Mouse (Mus musculus): ENCODE data around the gene Mpc1. TPM values are rescaled to one million over a fixed set of nuclear protein-coding genes. Genes with fewer than 3 reads are reported as not detected.

The Mpc1 gene
- polyA plus RNA-seq, 1 experiment from 2014 or later = 241 TPM

DNA sequence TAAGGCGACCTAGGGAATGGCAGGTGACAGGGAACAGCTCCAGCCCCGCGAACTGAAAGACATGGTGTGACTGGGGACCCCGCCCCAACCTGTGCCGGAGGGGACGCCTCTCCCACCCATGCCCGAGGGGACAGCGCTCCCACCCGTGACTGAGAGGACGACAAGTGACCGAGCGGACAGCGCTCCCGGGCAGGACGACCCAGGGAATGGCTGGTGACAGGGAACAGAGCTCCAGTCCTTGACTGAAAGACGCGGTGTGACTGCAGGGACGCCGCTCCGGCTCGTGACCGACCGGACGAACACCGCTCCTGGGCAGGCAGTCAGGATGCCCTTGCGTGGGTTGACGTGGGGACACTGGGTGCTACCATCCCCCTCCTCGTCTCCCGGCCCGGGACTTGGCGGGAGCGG is 1.6 kb downstream of the Mpc1 start:
- Histone ChIP-seq H3K4me1 (replicated peaks) (peaks cover 32% of the 10 kb centered on the region), H3K9me3 (no peaks in the 10 kb centered on the region), H3K36me3 (peaks cover 4% of the 10 kb centered on the region), H3K27me3 (no peaks in the 10 kb centered on the region), H3K27ac (peak overlapping the region; percentile 94), H3K9ac (peak overlapping the region; percentile 89), H3K4me3 (peak overlapping the region; percentile 79), H3K4me2 (peak overlapping the region; percentile 98)
- ATAC-seq (ENCODE audit: low FRiP score) = peak; percentile 57; the same call in 1 of the 2 replicates
- WGBS = 1% methylated on average over 32 of the region's 32 CpGs

DNA sequence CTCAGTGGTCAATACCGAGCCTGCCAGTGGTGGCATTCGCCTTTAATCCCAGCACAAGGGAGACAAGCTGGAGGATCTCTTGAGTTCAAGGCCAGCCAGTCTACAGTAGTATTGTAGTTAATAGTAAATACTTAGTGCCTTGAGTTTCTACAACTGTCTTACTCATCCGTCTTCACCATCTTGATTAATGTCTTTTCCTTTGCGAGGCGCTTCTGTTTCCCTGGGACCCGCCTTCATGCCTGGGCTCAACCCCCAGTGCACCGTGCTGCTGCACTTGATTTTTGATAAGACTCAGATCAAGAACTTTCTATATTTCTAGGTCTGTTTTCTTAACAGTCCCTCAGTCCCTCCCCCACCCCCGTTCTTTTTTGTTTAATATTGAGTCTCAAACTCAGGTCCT is 2.4 kb downstream of the Mpc1 start:
- ATAC-seq (ENCODE audit: low FRiP score) = no peak
- Histone ChIP-seq H3K4me2 (peak overlapping the region; percentile 98), H3K9ac (peak overlapping the region; percentile 89), H3K4me1 (replicated peaks) (peaks cover 32% of the 10 kb centered on the region), H3K27me3 (no peaks in the 10 kb centered on the region), H3K27ac (no peak overlapping the region), H3K9me3 (no peaks in the 10 kb centered on the region), H3K4me3 (peak overlapping the region; percentile 79), H3K36me3 (peaks cover 12% of the 10 kb centered on the region)
- WGBS = 35% methylated on average over 8 of the region's 8 CpGs

GRCm38 (mm10) chr17:8286987-8287386 is 4.3 kb downstream of the Mpc1 start:
- Histone ChIP-seq H3K27ac (no peak overlapping the region), H3K9ac (no peak overlapping the region), H3K4me3 (no peak overlapping the region), H3K4me2 (no peak overlapping the region), H3K4me1 (replicated peaks) (peaks cover 32% of the 10 kb centered on the region), H3K9me3 (no peaks in the 10 kb centered on the region), H3K27me3 (no peaks in the 10 kb centered on the region), H3K36me3 (peaks cover 15% of the 10 kb centered on the region)
- ATAC-seq (ENCODE audit: low FRiP score) = no peak
- 89% methylated on average over 4 of the region's 4 CpGs for WGBS

DNA sequence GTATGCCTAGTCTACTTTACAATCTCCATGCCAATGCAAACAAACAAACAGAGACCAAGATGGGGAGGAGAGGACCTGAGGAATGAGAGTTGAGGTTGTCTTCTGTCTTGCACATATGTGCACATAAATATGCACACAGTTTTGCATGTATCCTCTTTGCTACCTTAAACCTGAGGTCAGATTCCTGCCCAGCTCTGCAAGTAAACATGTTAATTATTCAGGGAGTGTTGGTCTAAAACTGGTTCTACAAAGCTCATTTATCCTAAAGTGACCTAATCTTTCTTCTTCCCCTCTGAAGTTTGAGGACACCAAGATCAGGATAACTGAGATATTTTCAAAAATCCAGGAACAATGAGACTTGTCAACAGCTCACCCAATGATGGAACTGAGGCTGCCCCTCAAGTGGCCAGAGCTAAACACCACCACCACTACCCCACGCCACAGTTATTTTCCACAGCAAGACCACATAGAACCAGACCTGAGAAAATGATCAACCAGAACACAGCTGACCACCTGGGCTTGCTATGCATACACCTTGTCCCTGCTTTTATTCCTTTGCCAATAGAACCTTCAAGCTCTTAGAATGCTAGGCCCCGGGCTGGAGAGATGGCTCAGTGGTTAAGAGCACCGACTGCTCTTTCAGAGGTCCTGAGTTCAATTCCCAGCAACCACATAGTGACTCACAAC is 7.4 kb downstream of the Mpc1 start:
- WGBS = 96% methylated on average over 3 of the region's 3 CpGs
- Histone ChIP-seq H3K27ac (no peak overlapping the region), H3K4me3 (no peak overlapping the region), H3K36me3 (peaks cover 26% of the 10 kb centered on the region), H3K27me3 (no peaks in the 10 kb centered on the region), H3K9me3 (no peaks in the 10 kb centered on the region), H3K9ac (no peak overlapping the region), H3K4me1 (replicated peaks) (peaks cover 15% of the 10 kb centered on the region), H3K4me2 (no peak overlapping the region)
- ATAC-seq (ENCODE audit: low FRiP score) = no peak

DNA sequence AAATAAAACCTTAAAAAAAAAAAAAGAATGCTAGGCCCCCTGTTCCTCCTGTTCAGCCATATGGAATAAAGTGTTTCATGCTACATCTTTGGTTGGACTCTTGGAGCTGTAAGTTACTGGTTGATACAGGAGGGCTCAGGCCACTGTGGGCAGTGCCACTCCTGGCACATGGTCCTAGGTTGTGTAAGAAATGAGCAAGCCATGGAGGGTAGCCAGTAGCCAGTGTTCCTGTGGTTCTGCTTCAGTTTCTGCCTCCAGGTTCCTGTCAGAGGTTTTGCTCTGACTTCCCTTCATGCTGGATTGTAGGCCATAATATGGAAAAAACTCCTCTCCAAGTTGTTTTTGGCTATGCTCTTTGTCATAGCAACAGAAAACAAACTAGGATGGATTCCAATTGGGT is 8.0 kb downstream of the Mpc1 start:
- H3K4me2 ChIP-seq = no peak overlapping the region
- ATAC-seq (ENCODE audit: low FRiP score) = no peak
- H3K4me3 ChIP-seq = no peak overlapping the region

GRCm38 (mm10) chr17:8295825-8296224 is 13.1 kb downstream of the Mpc1 start:
- Histone ChIP-seq H3K9me3 (no peaks in the 10 kb centered on the region), H3K4me1 (replicated peaks) (no peaks in the 10 kb centered on the region), H3K4me3 (no peak overlapping the region), H3K4me2 (no peak overlapping the region), H3K27me3 (no peaks in the 10 kb centered on the region), H3K27ac (no peak overlapping the region), H3K36me3 (peaks cover 37% of the 10 kb centered on the region), H3K9ac (no peak overlapping the region)
- no peak for ATAC-seq (ENCODE audit: low FRiP score)

More for the DNA sequence above, 8.0 kb downstream of the Mpc1 start:
- Histone ChIP-seq H3K27me3 (no peaks in the 10 kb centered on the region), H3K9me3 (no peaks in the 10 kb centered on the region), H3K9ac (no peak overlapping the region), H3K36me3 (peaks cover 31% of the 10 kb centered on the region), H3K27ac (no peak overlapping the region), H3K4me1 (replicated peaks) (peaks cover 9% of the 10 kb centered on the region; the same call in 1 of the 2 replicates)

DNA sequence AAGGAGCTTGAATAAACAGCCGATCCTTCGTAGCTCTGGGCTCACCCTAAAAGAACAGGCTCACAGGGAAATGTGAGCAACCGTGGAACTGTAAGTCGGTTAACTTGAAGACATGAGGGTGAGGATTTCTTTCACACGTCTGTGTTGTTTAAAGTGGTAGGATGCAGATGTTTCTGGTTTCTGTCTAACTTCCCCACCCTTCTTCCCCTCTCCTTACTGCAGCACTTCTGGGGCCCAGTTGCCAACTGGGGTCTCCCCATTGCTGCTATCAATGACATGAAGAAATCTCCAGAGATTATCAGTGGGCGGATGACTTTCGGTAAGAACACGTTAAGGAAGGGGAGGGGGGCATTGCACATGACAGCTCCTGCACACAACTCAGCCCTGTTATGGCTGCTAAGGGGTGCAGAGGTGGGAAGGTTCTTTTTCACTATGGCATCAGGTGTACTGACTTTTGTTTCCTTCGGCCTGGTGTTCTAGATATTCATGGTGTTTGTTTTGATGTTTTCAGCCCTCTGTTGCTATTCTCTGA is 13.7 kb downstream of the Mpc1 start:
- H3K4me2 ChIP-seq = no peak overlapping the region
- H3K36me3 ChIP-seq = peaks cover 37% of the 10 kb centered on the region
- WGBS = 89% methylated on average over 9 of the region's 9 CpGs
- H3K9me3 ChIP-seq = no peaks in the 10 kb centered on the region
- no peak overlapping the region for H3K4me3 ChIP-seq
- H3K4me1 ChIP-seq (replicated peaks) = no peaks in the 10 kb centered on the region
- no peak for ATAC-seq (ENCODE audit: low FRiP score)
- no peak overlapping the region for H3K9ac ChIP-seq
- H3K27ac ChIP-seq = no peak overlapping the region
- H3K27me3 ChIP-seq = no peaks in the 10 kb centered on the region

- Histone ChIP-seq H3K27ac (no peak overlapping the region), H3K4me1 (replicated peaks) (no peaks in the 10 kb centered on the region), H3K4me3 (no peak overlapping the region), H3K4me2 (no peak overlapping the region), H3K9me3 (no peaks in the 10 kb centered on the region), H3K9ac (no peak overlapping the region), H3K27me3 (no peaks in the 10 kb centered on the region), H3K36me3 (peaks cover 37% of the 10 kb centered on the region)
- WGBS = 86% methylated on average over 5 of the region's 5 CpGs
- no peak for ATAC-seq (ENCODE audit: low FRiP score)
These were observed 15.0 kb downstream of the Mpc1 start for GRCm38 (mm10) chr17:8297746-8298145.

DNA sequence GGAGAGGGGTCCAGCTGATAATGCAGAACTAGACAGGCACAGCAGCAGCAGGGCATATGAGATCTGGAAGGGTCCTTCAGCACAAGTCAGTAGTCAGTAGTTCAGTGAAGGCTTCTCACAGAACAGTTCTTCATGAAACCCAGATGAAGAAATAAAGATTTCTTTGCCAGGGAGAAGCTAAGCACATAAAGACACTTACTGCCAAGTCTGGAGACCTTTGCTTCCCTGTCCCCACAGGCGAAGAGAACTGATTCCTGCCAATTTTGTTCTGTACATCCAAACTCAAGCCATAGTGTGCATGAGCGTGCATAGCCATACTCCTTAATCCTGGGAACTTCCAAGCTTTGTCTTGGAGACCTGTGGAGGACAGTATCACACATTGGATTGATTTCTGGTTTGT is 15.6 kb downstream of the Mpc1 start:
- WGBS = 91% methylated on average over 2 of the region's 2 CpGs
- no peak for ATAC-seq (ENCODE audit: low FRiP score)
- Histone ChIP-seq H3K36me3 (peaks cover 33% of the 10 kb centered on the region), H3K27me3 (no peaks in the 10 kb centered on the region), H3K4me3 (no peak overlapping the region), H3K27ac (no peak overlapping the region), H3K4me1 (replicated peaks) (no peaks in the 10 kb centered on the region), H3K4me2 (no peak overlapping the region), H3K9ac (no peak overlapping the region), H3K9me3 (no peaks in the 10 kb centered on the region)

- no peak overlapping the region for H3K9ac ChIP-seq
- H3K36me3 ChIP-seq = peaks cover 26% of the 10 kb centered on the region
- H3K9me3 ChIP-seq = no peaks in the 10 kb centered on the region
- H3K27me3 ChIP-seq = 0 out of 2 replicates have a peak, but pooled peaks cover 3% of the 10 kb centered on the region
- no peak overlapping the region for H3K4me2 ChIP-seq
- no peaks in the 10 kb centered on the region for H3K4me1 ChIP-seq (replicated peaks)
- H3K27ac ChIP-seq = no peak overlapping the region
- no peak for ATAC-seq (ENCODE audit: low FRiP score)
- no peak overlapping the region for H3K4me3 ChIP-seq
These were observed 16.8 kb downstream of the Mpc1 start for GRCm38 (mm10) chr17:8299524-8299923.

GRCm38 (mm10) chr17:8301515-8301914 is 18.8 kb downstream of the Mpc1 start:
- WGBS = 78% methylated on average over 4 of the region's 4 CpGs
- no peak for ATAC-seq (ENCODE audit: low FRiP score)
- Histone ChIP-seq H3K4me1 (replicated peaks) (no peaks in the 10 kb centered on the region), H3K36me3 (peaks cover 20% of the 10 kb centered on the region), H3K9ac (no peak overlapping the region), H3K4me3 (no peak overlapping the region), H3K27ac (no peak overlapping the region), H3K4me2 (no peak overlapping the region), H3K9me3 (no peaks in the 10 kb centered on the region), H3K27me3 (0 out of 2 replicates have a peak, but pooled peaks cover 4% of the 10 kb centered on the region)

DNA sequence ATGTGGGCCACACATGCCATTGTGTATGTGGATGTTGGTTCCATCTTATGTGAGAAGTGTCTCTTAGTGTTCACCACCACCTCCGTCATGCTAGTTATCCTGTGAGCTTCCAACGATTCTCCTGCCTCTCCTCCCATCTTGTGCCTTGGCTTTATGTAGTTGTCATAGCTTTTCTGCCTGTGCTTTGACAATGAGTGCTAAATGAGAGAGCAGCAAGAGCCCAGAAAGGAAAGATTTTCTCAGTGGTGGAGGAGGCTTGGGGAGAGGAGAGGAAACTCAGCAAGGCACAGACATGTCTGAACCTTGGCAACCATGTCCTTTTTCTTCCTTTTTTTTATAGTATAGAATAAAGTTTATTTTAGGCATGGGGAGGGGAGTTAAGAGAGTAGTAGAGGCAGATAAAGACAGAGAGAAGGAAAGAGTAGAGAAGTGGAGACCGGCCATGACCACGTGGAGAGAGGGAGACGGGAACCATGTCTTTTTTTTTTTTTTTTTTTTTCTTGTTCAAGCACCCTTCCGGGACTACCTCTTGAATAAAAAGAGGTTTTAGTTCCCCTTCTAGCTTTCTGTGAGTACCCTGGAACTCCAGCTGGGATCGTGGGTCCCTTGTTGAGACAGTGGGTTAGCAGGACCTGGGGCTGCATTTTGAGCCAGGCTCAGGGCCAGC is 20.2 kb downstream of the Mpc1 start:
- Histone ChIP-seq H3K27ac (no peak overlapping the region), H3K9me3 (no peaks in the 10 kb centered on the region), H3K36me3 (peaks cover 16% of the 10 kb centered on the region), H3K27me3 (peaks cover 9% of the 10 kb centered on the region; the same call in 1 of the 2 replicates), H3K9ac (no peak overlapping the region), H3K4me3 (no peak overlapping the region), H3K4me2 (no peak overlapping the region), H3K4me1 (replicated peaks) (no peaks in the 10 kb centered on the region)
- no peak for ATAC-seq (ENCODE audit: low FRiP score)
- 72% methylated on average over 7 of the region's 7 CpGs for WGBS

GRCm38 (mm10) chr17:8303671-8304070 is 21.0 kb downstream of the Mpc1 start:
- H3K9ac ChIP-seq = no peak overlapping the region
- no peak overlapping the region for H3K4me3 ChIP-seq
- H3K4me1 ChIP-seq (replicated peaks) = no peaks in the 10 kb centered on the region
- H3K9me3 ChIP-seq = no peaks in the 10 kb centered on the region
- no peak overlapping the region for H3K27ac ChIP-seq
- 72% methylated on average over 5 of the region's 5 CpGs for WGBS
- peaks cover 14% of the 10 kb centered on the region; the same call in 1 of the 2 replicates for H3K27me3 ChIP-seq
- peaks cover 9% of the 10 kb centered on the region for H3K36me3 ChIP-seq
- ATAC-seq (ENCODE audit: low FRiP score) = no peak
- no peak overlapping the region for H3K4me2 ChIP-seq
